Mouse (Mus musculus) T-helper 1 cell (primary cell): ENCODE measurements around the gene Atcay.

Experiments used
- in situ Hi-C: fragments of 300-600 bp; cut with MboI, MseI; formaldehyde crosslinking; loops from one replicate; pipeline ENCODE4 v1.15.1; 2025; ENCODE audit warnings: high pct_unique_total_duplicates

Atcay gene

DNA sequence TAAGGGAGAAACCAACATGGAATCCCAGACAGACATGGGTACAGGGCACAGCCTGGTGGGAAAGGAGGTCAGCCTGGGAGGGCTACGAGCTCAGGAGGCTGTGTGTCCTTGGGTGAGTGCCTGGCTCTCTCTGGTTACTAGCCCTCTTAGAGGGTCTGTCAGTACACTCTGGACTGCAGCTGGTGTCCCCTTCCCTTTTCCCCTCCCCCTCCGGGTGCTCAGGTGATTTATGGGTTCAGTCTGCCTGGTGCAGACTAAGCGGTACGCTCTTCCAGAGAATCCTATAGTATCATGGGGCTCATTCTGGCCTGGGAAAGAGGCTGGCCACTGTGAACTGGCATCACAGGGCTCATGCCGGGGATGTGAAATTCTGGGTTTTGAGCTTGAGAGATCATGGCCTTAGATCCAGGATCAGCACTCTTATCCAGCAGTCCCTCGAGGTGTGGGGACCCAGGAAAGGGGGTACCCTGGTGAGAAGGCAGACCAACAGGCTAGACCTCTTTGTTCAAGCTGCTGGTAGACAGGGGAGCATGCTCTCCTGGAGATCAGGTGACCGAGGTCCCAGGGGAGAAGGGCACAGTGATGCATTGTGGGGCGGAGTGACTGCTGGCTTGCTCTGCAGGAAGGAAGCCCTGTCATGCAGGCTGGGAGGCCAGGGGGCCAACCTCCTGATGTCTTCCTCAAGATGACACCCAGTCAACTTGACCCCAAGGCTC is 68.9 kb downstream of the Atcay start:
- in situ Hi-C loops, result loop anchor here (5.0 kb wide), 1 partner anchor 74 kb away; no protein-coding TSS in a partner anchor

DNA sequence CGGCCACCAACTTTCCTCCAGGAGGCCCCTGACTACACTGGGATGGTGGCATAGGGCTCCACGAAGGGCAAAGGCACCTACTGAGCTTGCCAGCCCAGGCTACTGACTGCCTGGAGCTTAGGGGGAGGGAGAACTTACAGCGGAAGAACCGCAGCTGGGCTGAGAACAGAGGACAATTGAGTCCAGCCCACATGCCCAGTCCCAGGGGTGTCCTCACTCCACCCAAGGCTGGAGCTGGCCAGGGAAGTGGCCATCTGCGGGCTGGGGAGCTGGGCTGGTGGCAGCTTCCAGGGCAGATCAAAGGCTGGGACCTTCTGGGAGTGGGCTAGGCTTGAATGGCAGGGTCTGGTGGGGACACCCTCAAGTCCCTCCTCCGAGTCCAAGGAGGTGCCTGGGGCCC is 75.9 kb downstream of the Atcay start:
- in situ Hi-C loops, result no loop called here
